Mouse (Mus musculus) gastrocnemius, postnatal 25 days (tissue): ENCODE results near the gene Myh7. TPM values are rescaled to one million over a fixed set of nuclear protein-coding genes. Genes with fewer than 3 reads are reported as not detected.

Experiments
- microRNA-seq, 2 experiments: library from miRNA; unstranded; fragments of <30 nt; microRNA quantifications; one replicate each; pipeline ENCODE4 v1.2.0; 2021; ENCODE audit warnings: borderline replicate concordance in 2 of 2
- total RNA-seq, 2 experiments: library from RNA; stranded (reverse); gene quantifications; 1 replicate in 1 of 2; 2 replicates in 1 of 2; pipeline ENCODE4 v1.2.3; 2021

The Myh7 gene
- total RNA-seq, 2 experiments from 2014 or later: 192 to 1,011 TPM

Small RNA genes lying within 50 kb of the gene (microRNA-seq; reads per million reads assigned to microRNA genes)
- gene Mir208a: 6.6 to 27.0 reads per million in 2 experiments
- 334 to 1,429 reads per million in 2 experiments for gene Mir208b

Other genes with a start within 250 kb of the Myh7 start
- gene Slc7a8, start 212.7 kb downstream of the Myh7 start, total RNA-seq: 10 to 100 TPM; 12.3 to 13.0 TPM
- gene Rnf212b, start 180.5 kb downstream of the Myh7 start, total RNA-seq: 1 to 10 TPM; 1.3 to 2.0 TPM
- 1 to 10 TPM; 3.3 to 4.5 TPM for gene Homez, start 123.7 kb downstream of the Myh7 start, total RNA-seq
- 1 to 10 TPM; 3.0 to 3.5 TPM for gene Ppp1r3e, start 117.1 kb downstream of the Myh7 start, total RNA-seq
- 10 to 100 TPM; 21.6 to 24.4 TPM for gene Bcl2l2, start 111.2 kb downstream of the Myh7 start, total RNA-seq
- gene Gm20521, start 111.2 kb downstream of the Myh7 start, total RNA-seq: 1 to 10 TPM; 1.3 to 2.3 TPM
- gene Pabpn1, start 102.1 kb downstream of the Myh7 start, total RNA-seq: 10 to 100 TPM; 47.1 to 52.7 TPM
- gene Slc22a17, start 81.5 kb downstream of the Myh7 start, total RNA-seq: 1 to 10 TPM; 2.4 to 2.5 TPM
- gene Efs, start 68.5 kb downstream of the Myh7 start, total RNA-seq: 1 to 10 TPM; 2.6 to 3.7 TPM
- not detected for gene Il25, start 61.9 kb downstream of the Myh7 start, total RNA-seq
- gene Cmtm5, start 58.4 kb downstream of the Myh7 start, total RNA-seq: under 1 TPM; 0.51 to 0.70 TPM
- gene Myh6, start 27.7 kb downstream of the Myh7 start, total RNA-seq: 100 to 1,000 TPM in 1 of 2 experiments, 10 to 100 TPM in 1; 42.1 to 200 TPM
- not detected for gene Gm17428, start 17.7 kb downstream of the Myh7 start, total RNA-seq
- gene Ngdn, start 20.8 kb upstream of the Myh7 start, total RNA-seq: 10 to 100 TPM; 15.7 to 17.0 TPM
- 1 to 10 TPM; 3.5 to 3.7 TPM for gene Zfhx2, start 97.7 kb upstream of the Myh7 start, total RNA-seq
- gene Thtpa, start 100.2 kb upstream of the Myh7 start, total RNA-seq: 10 to 100 TPM; 10.5 to 11.1 TPM
- gene Ap1g2, start 112.0 kb upstream of the Myh7 start, total RNA-seq: 1 to 10 TPM; 4.8 to 5.7 TPM
- under 1 TPM; 0.28 to 0.35 TPM for gene Jph4, start 122.3 kb upstream of the Myh7 start, total RNA-seq
- not detected for gene Dhrs2, start 227.4 kb upstream of the Myh7 start, total RNA-seq